Mouse (Mus musculus) liver, embryonic 12.5 days (tissue): ENCODE results near the gene Hax1. TPM values are rescaled to one million over a fixed set of nuclear protein-coding genes. Genes with fewer than 3 reads are reported as not detected.

Source experiments
- ATAC-seq: fragments of 200-750 bp; cut with Nextera tagmentation; 2 replicates; pipeline ENCODE4 v1.8.0; 2017; ENCODE audit warnings: moderate number of reproducible peaks, mild to moderate bottlenecking, moderate library complexity
- H3K27ac ChIP-seq: fragments of 300-500 bp; sonication (generic); 2 replicates; pipeline ENCODE4 v1.5.1; 2016; ENCODE audit warnings: mild to moderate bottlenecking
- H3K27me3 ChIP-seq: fragments of 300-500 bp; sonication (generic); replicated peaks from 2 replicates; pipeline ENCODE4 v1.6.1; 2016; ENCODE audit warnings: mild to moderate bottlenecking, moderate library complexity
- H3K36me3 ChIP-seq: fragments of 300-500 bp; sonication (generic); 2 replicates; pipeline ENCODE4 v1.6.1; 2016; ENCODE audit warnings: mild to moderate bottlenecking, moderate library complexity
- H3K4me1 ChIP-seq: fragments of 300-500 bp; sonication (generic); 2 replicates; pipeline ENCODE4 v1.6.1; 2016
- H3K4me2 ChIP-seq: fragments of 300-500 bp; sonication (generic); 2 replicates; pipeline ENCODE4 v1.6.1; 2016; ENCODE audit warnings: mild to moderate bottlenecking, moderate library complexity
- H3K4me3 ChIP-seq: fragments of 300-500 bp; sonication (generic); 2 replicates; pipeline ENCODE4 v1.5.1; 2016; ENCODE audit warnings: mild to moderate bottlenecking, moderate library complexity
- H3K9ac ChIP-seq: fragments of 300-500 bp; sonication (generic); 2 replicates; pipeline ENCODE4 v1.6.1; 2016; ENCODE audit warnings: mild to moderate bottlenecking, moderate library complexity
- H3K9me3 ChIP-seq: fragments of 300-500 bp; sonication (generic); replicated peaks from 2 replicates; pipeline ENCODE4 v1.6.1; 2016; ENCODE audit warnings: mild to moderate bottlenecking, moderate library complexity
- WGBS: fragments of 180-500 bp; shearing (Covaris S2); methylation state at CpG from one replicate; pipeline ENCODE4 v1.1.7; 2016; ENCODE audit not compliant: insufficient replicate concordance; 5-methylcytosine and 5-hydroxymethylcytosine counted together
- polyA plus RNA-seq: library from polyadenylated mRNA; unstranded; fragments of >200 nt; fragmentation: Nextera tagmentation; extraction: Ambion mirVana; gene quantifications from 2 replicates; pipeline ENCODE4 v1.2.1, GENCODE M21; 2016

Hax1 gene
- polyA plus RNA-seq, 1 experiment from 2014 or later: 150 TPM

DNA sequence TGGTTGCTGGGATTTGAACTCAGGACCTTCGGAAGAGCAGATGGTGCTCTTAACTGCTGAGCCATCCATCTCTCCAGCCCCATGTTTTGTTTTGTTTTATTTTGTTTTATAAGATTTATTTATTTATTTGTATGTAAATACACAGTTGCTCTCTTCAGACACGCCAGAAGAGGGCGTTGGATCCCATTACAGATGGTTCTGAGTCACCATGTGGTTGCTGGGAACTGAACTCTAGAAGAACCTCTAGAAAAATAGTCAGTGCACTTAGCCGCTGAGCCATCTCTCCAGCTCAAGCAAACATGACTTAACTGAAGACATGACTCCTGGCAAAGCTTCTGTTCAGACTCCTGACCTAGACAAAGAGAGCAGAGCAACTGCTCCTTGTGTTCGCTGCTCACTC lies 16.2 kb downstream of the Hax1 start:
- WGBS: 62% methylated on average over 5 of the region's 5 CpGs
- no peaks in the 10 kb centered on the region for H3K36me3 ChIP-seq
- H3K4me2 ChIP-seq: no peak overlapping the region

DNA sequence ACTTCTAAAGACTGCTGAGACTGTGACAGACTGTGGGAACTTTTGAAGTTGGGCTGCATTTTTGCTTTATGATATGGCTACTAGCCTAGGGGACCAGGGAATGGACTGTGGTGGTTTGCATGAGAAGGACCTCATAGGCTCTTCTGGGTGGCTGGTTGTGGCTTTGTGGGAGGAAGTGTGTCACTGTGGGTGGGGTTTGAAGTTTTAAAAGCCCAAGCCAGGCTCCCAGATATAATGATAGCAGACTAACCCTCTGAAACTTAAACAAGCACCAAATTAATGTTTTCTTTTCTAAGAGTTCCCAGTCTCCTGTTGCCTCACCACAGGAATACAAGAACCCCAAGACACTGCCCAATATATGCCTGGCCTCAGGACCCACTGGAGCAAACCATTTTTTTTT lies 21.7 kb downstream of the Hax1 start:
- Histone ChIP-seq H3K36me3 (no peaks in the 10 kb centered on the region), H3K4me1 (no peaks in the 10 kb centered on the region), H3K27me3 (no peaks in the 10 kb centered on the region), H3K27ac (no peak overlapping the region), H3K9ac (no peak overlapping the region), H3K4me3 (no peak overlapping the region), H3K9me3 (no peaks in the 10 kb centered on the region), H3K4me2 (no peak overlapping the region)
- no peak for ATAC-seq

More for the DNA sequence above, 16.2 kb downstream of the Hax1 start:
- peaks cover 5% of the 10 kb centered on the region; the same call in 1 of the 2 replicates for H3K27me3 ChIP-seq
- no peaks in the 10 kb centered on the region for H3K9me3 ChIP-seq
- H3K27ac ChIP-seq: no peak overlapping the region
- no peak overlapping the region for H3K4me3 ChIP-seq
- H3K9ac ChIP-seq: no peak overlapping the region
- ATAC-seq: no peak
- H3K4me1 ChIP-seq: no peaks in the 10 kb centered on the region

DNA sequence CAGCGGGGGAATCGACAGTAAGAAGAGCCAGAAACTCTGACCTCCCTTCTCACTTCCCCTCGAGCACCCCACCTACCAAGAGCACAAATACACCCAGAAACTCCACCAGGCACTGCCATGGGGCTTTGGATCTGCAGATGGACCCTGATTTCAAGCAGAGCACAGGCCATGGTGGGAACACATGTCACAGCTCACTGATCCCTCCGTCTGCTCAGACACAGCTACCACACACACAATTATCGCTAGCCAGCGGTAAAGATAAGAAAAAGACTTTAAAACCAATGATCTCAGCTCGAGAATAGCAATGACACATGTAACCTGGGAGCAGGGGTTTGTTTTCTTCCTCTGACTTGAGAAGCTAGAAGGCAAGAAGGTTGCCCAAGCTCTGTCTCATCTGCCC lies 30.1 kb downstream of the Hax1 start:
- no peaks in the 10 kb centered on the region for H3K36me3 ChIP-seq
- no peak overlapping the region for H3K4me3 ChIP-seq
- H3K27ac ChIP-seq: no peak overlapping the region
- 26% methylated on average over 7 of the region's 7 CpGs for WGBS
- no peak overlapping the region for H3K9ac ChIP-seq
- H3K4me2 ChIP-seq: no peak overlapping the region
- peaks cover 10% of the 10 kb centered on the region for H3K27me3 ChIP-seq
- no peaks in the 10 kb centered on the region for H3K9me3 ChIP-seq
- peaks cover 12% of the 10 kb centered on the region; the same call in 1 of the 2 replicates for H3K4me1 ChIP-seq
- no peak for ATAC-seq

DNA sequence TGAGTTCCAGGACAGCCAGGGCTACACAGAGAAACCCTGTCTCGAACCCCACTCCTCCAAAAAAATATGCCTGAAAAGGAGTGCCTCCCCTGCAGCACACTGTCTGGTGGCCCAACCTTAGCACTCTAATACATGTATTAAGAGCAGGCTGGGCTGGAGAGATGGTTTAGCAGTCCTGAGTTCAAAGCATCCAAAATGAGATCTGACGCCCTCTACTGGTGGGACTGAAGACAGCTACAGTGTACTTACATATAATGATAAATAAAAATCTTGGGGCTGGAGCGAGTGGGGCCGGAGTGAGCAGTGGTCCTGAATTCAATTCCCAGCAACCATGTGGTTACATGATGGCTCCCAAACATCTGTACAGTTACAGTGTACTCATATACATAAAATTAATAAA lies 31.6 kb downstream of the Hax1 start:
- H3K4me2 ChIP-seq: no peak overlapping the region
- H3K27me3 ChIP-seq: peaks cover 26% of the 10 kb centered on the region
- H3K4me1 ChIP-seq: peaks cover 27% of the 10 kb centered on the region
- H3K4me3 ChIP-seq: no peak overlapping the region
- H3K27ac ChIP-seq: no peak overlapping the region
- H3K36me3 ChIP-seq: no peaks in the 10 kb centered on the region
- no peak for ATAC-seq
- H3K9me3 ChIP-seq: no peaks in the 10 kb centered on the region
- H3K9ac ChIP-seq: no peak overlapping the region
- WGBS: 53% methylated on average over 4 of the region's 4 CpGs

DNA sequence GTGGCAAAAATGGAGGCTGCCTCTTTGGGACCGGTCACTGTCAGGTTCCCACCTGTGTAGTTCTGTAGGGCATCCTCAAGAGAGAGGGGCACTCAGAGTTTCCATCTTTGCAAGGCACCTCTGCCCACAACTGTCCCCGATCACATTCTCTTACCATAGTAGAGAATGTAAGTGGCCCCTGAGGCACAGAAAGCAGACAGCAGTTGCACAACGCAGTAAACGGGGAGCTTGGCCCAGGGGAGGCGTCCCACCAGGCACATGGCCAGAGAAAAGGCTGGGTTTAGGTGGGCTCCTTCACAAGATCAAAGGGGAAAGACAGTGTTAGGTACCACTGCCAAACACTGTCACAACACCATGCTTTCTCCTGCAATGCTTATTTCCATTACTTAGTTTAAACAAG lies 32.6 kb downstream of the Hax1 start:
- Histone ChIP-seq H3K27ac (no peak overlapping the region), H3K4me3 (no peak overlapping the region), H3K9me3 (no peaks in the 10 kb centered on the region), H3K4me1 (peaks cover 37% of the 10 kb centered on the region), H3K9ac (no peak overlapping the region), H3K4me2 (no peak overlapping the region), H3K27me3 (peaks cover 35% of the 10 kb centered on the region), H3K36me3 (no peaks in the 10 kb centered on the region)
- ATAC-seq: no peak
- 70% methylated on average over 5 of the region's 5 CpGs for WGBS

DNA sequence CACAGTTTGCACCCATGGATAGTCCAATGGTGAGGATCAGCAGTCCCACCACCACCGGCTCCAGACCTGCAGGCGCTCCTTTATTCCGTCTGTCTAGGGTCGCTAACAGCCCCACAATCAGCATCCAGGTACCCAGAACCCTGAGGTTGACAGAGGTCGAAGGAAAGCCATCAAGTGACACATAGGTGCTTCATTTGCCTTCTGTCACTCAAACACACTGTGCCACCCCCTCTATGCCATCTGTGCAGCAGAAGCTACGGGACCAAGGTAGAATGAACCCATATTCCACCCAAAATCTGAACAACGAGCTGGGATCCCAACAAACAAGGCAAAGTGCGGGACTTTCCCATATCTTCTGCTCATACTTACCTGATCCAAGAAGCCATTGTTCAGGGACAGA lies 33.0 kb downstream of the Hax1 start:
- Histone ChIP-seq H3K27ac (no peak overlapping the region), H3K9me3 (no peaks in the 10 kb centered on the region), H3K9ac (no peak overlapping the region), H3K4me2 (no peak overlapping the region), H3K4me1 (peaks cover 41% of the 10 kb centered on the region), H3K4me3 (no peak overlapping the region), H3K36me3 (no peaks in the 10 kb centered on the region), H3K27me3 (peaks cover 40% of the 10 kb centered on the region)
- 79% methylated on average over 8 of the region's 8 CpGs for WGBS
- ATAC-seq: no peak

DNA sequence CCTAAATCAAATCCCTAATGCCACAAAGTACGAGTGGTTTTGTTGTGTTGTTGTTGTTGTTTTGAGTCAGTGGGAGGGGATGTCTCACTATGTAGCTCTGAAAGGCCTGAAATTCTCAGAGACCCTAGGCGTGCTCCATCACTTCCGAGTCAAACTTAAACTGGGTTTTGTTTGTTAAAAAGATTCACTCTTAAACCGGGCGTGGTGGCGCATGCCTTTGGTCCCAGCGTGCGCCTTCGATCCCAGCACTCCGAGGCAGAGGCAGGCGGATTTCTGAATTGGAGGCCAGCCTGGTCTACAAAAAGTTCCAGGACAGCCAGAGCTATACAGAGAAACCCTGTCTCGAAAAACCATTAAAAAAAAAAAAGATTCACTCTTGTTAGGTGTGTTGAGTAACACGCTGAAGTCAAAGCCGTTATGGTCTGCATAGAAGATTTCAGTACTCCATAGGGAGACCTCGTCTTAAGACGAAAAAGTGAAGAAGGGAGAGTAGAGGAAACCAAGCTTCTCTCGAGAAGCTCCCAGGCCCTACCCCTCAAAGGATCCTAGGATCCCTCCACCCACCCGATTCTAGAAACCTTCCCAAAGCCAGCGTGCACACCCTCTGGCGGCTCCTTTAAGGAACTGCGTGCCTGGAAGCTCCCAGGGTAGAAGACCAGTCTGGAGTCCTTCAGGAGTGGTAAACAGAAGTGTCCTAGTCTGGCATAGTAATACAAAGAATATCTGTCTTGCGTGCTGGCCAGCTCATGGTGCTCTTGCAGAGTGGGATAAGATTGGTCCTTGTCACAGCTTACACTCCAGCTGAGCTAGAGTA lies 34.4 kb downstream of the Hax1 start:
- Histone ChIP-seq H3K36me3 (no peaks in the 10 kb centered on the region), H3K4me2 (peak overlapping the region; percentile 69), H3K4me1 (peaks cover 54% of the 10 kb centered on the region), H3K9me3 (no peaks in the 10 kb centered on the region), H3K9ac (peak overlapping the region; percentile 68; the same call in 1 of the 2 replicates), H3K27me3 (peaks cover 54% of the 10 kb centered on the region), H3K27ac (0 out of 2 replicates have a peak overlapping the region, but pooled peaks have one; percentile 72), H3K4me3 (peak overlapping the region; percentile 67)
- 25% methylated on average over 22 of the region's 22 CpGs for WGBS
- ATAC-seq: no peak

DNA sequence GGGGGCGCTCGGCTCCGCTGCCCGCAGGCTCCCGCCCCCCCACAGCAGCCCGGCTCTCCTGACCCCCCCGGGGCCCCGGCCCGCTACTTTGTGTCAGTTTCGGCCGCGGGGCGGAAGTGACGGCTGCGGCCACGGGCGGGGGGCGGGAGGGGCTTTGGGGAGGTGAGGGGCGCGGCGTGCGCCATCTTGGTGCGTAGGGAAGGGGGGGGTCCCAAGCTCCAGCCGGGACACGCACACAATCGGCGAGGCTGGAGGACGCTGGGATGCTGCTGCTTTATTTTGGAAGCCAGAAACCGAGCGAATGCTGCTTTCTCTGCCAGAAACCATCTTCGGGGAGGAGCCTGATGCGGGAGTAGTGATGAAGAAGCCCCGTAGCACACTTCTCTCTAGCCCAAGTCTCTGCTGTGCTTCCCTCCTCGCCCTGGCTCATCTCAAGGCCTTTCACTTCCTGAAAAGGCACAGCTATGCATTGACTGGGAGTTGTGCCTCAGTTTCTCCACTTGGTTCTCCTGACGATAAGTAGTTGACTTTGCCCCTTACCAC lies 35.3 kb downstream of the Hax1 start, which contains the start of gene Atp8b2:
Gene Atp8b2, minus strand, starts transcription at position 288 of the 543 bp plus-strand sequence.
- peak within 1 kb of the TSS; percentile 69 for H3K4me2 ChIP-seq
- H3K36me3 ChIP-seq: peaks cover 7% of the 10 kb centered on the region; the same call in 1 of the 2 replicates
- under 1% methylated on average over 27 of the region's 35 CpGs for WGBS
- H3K4me3 ChIP-seq: peak within 1 kb of the TSS; percentile 67
- H3K27ac ChIP-seq: peak within 1 kb of the TSS; percentile 72
- ATAC-seq: no peak
- peak within 1 kb of the TSS; percentile 68 for H3K9ac ChIP-seq
- no peaks in the 10 kb centered on the region for H3K9me3 ChIP-seq
- peaks cover 54% of the 10 kb centered on the region for H3K4me1 ChIP-seq
- H3K27me3 ChIP-seq: peaks cover 56% of the 10 kb centered on the region

DNA sequence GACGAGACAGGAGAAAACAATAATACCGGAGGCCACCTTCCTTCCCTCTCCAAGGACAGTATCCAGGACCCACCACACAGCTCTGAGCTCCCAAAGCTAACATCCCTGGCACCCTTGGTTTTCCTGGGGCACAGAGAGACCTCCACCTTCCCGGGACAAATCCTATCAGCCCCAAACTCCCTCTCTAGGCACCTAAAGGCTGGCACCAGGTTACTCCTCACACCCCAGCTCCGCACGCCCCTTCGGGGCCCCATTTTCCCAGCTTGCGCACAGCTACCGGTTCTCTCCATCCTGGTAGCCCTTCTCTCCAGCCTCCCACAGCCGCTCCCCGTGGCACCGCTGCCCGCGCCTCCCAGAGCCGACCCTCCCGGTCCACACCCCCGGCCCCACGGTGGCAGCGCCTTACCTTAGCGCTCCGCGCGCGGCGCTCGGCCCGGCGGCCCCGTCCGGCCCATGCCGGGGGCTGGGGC lies 35.8 kb downstream of the Hax1 start:
- H3K36me3 ChIP-seq: peaks cover 10% of the 10 kb centered on the region
- peaks cover 54% of the 10 kb centered on the region for H3K4me1 ChIP-seq
- ATAC-seq: no peak
- H3K4me3 ChIP-seq: peak overlapping the region; percentile 67
- under 1% methylated on average over 29 of the region's 30 CpGs for WGBS
- peak overlapping the region; percentile 69 for H3K4me2 ChIP-seq
- no peaks in the 10 kb centered on the region for H3K9me3 ChIP-seq
- peak overlapping the region; percentile 68 for H3K9ac ChIP-seq
- H3K27me3 ChIP-seq: peaks cover 56% of the 10 kb centered on the region
- peak overlapping the region; percentile 72 for H3K27ac ChIP-seq

DNA sequence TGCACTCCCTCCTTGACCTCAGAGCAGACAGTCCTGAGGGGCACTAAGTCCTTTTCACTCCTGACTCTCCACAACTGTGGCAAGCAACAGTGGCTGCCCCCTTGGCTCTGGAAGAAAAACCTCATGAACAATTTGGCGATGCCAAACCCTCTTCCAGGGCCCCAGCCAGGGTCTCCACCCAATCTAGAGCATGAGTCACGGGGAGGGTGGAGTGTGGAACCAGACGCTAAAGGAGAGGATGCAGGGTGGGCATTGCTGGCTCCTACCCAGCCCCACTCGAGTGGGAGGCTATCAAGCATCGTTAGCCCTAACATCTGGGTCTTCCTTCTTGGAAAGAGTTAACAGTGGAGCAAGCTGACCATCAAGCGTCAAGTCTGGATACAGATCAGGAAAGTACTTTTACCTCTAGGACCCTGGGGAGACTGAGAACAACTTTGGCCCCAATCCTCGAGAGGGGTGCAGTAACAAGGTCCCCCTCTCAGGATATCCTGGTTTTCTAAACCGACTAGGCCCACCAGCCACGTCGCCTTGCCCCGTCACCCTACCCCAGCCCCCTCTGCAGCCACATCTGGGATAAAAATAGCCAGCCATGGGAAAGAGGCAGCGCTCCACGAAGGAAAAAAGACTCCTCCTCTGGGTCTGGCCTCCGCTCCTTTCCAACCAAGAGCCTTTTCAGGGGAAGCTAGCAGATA lies 36.4 kb downstream of the Hax1 start:
- ATAC-seq: no peak
- Histone ChIP-seq H3K4me3 (peak overlapping the region; percentile 67), H3K9ac (peak overlapping the region; percentile 68), H3K4me2 (peak overlapping the region; percentile 69), H3K9me3 (no peaks in the 10 kb centered on the region), H3K4me1 (peaks cover 54% of the 10 kb centered on the region), H3K27me3 (peaks cover 56% of the 10 kb centered on the region), H3K27ac (peak overlapping the region; percentile 72), H3K36me3 (peaks cover 16% of the 10 kb centered on the region)
- WGBS: 3% methylated on average over 14 of the region's 14 CpGs

DNA sequence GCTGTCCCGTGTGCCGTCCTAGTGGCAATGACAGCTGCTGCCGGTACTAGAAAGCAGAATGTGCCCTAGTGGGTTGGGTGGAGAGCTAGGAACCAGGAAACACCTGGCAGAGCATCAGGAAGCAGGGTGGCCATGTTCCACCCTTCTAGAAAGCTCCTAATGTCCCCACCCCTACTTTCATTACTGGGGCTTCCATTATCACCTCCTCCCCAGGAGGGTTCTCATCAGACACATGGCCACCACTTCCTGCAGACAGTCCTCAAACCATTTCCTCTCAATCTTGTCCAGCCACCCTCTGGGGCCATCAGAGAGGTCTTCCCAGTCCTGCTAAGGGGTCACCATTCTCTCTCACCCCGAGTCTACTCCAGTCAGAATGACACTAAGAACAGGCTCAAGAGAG lies 37.1 kb downstream of the Hax1 start:
- Histone ChIP-seq H3K36me3 (peaks cover 23% of the 10 kb centered on the region), H3K9ac (no peak overlapping the region), H3K4me2 (peak overlapping the region; percentile 69), H3K27ac (no peak overlapping the region), H3K9me3 (no peaks in the 10 kb centered on the region), H3K27me3 (peaks cover 56% of the 10 kb centered on the region), H3K4me3 (peak overlapping the region; percentile 67; the same call in 1 of the 2 replicates), H3K4me1 (peaks cover 54% of the 10 kb centered on the region)
- ATAC-seq: no peak
- 5% methylated on average over 4 of the region's 4 CpGs for WGBS

DNA sequence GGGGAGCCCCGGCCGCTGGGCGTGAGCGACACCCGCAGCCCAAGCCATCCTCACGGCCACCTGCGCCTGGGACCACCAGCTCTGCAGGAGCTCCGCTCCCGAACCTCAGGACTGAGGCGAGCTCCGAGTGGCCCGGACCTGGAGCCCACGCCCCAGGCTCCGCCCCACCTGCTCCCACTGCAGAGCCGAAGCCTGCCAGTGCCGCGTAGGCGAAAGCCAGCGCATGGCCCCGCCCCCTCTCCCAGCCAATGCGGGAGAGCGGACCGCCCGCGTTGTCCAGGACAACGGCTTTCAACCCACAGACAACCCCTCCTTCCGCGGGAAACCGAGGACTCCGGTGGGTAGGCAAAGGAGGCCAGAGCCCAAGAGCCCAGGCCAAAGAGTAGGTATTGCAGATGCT lies 38.1 kb downstream of the Hax1 start:
- Histone ChIP-seq H3K36me3 (peaks cover 31% of the 10 kb centered on the region), H3K27ac (no peak overlapping the region), H3K9me3 (no peaks in the 10 kb centered on the region), H3K27me3 (peaks cover 56% of the 10 kb centered on the region), H3K4me2 (peak overlapping the region; percentile 69), H3K4me1 (peaks cover 54% of the 10 kb centered on the region), H3K9ac (peak overlapping the region; percentile 49), H3K4me3 (peak overlapping the region; percentile 41)
- WGBS: 2% methylated on average over 30 of the region's 30 CpGs
- ATAC-seq: peak; percentile 85
